Mouse (Mus musculus) midbrain, embryonic 16.5 days (tissue): ENCODE results near the gene Kcnk3. TPM values are rescaled to one million over a fixed set of nuclear protein-coding genes. Genes with fewer than 3 reads are reported as not detected.

Experiments used
- ATAC-seq: fragments of 200-750 bp; cut with Nextera tagmentation; 2 replicates; pipeline ENCODE4 v1.8.0; 2017; ENCODE audit warnings: moderate TSS enrichment
- H3K27ac ChIP-seq: fragments of 300-500 bp; sonication (generic); 2 replicates; pipeline ENCODE4 v1.5.1; 2014; ENCODE audit warnings: mild to moderate bottlenecking, low read length, mixed read lengths
- H3K27me3 ChIP-seq: fragments of 300-500 bp; sonication (generic); 2 replicates; pipeline ENCODE4 v1.6.1; 2014; ENCODE audit warnings: low read depth, low read length, mixed read lengths; ENCODE audit not compliant: control insufficient read depth, insufficient read depth
- H3K36me3 ChIP-seq: fragments of 300-500 bp; sonication (generic); 2 replicates; pipeline ENCODE4 v1.6.1; 2014; ENCODE audit warnings: mild to moderate bottlenecking, low read length, moderate library complexity, mixed read lengths; ENCODE audit not compliant: control insufficient read depth, insufficient read depth
- H3K4me1 ChIP-seq: fragments of 300-500 bp; sonication (generic); 2 replicates; pipeline ENCODE4 v1.6.1; 2014; ENCODE audit warnings: mild to moderate bottlenecking, low read length, mixed read lengths; ENCODE audit not compliant: control insufficient read depth, insufficient read depth
- H3K4me2 ChIP-seq: fragments of 300-500 bp; sonication (generic); 2 replicates; pipeline ENCODE4 v1.6.1; 2014; ENCODE audit warnings: mild to moderate bottlenecking, low read length, mixed read lengths
- H3K4me3 ChIP-seq: fragments of 300-500 bp; sonication (generic); 2 replicates; pipeline ENCODE4 v1.5.1; 2014; ENCODE audit warnings: low read depth, mild to moderate bottlenecking, low read length, moderate library complexity, mixed read lengths
- H3K9ac ChIP-seq: fragments of 300-500 bp; sonication (generic); 2 replicates; pipeline ENCODE4 v1.6.1; 2014; ENCODE audit warnings: low read depth, low read length, mixed read lengths
- H3K9me3 ChIP-seq: fragments of 300-500 bp; sonication (generic); replicated peaks from 2 replicates; pipeline ENCODE4 v1.6.1; 2014; ENCODE audit warnings: mild to moderate bottlenecking, low read length, mixed read lengths; ENCODE audit not compliant: control insufficient read depth, poor library complexity, severe bottlenecking
- WGBS: fragments of 180-500 bp; shearing (Covaris S2); extraction: QIAGEN DNeasy Blood & Tissue Kit; methylation state at CpG from one replicate; pipeline ENCODE4 v1.1.7; 2014; 5-methylcytosine and 5-hydroxymethylcytosine counted together
- polyA plus RNA-seq: library from polyadenylated mRNA; unstranded; fragments of >200 nt; fragmentation: Nextera tagmentation; extraction: Ambion mirVana; gene quantifications from 2 replicates; pipeline ENCODE4 v1.2.1, GENCODE M21; 2015

Kcnk3 gene
- polyA plus RNA-seq, 1 experiment from 2014 or later = 6.6 TPM

- ATAC-seq = no peak
- H3K9ac ChIP-seq = no peak overlapping the region
- H3K4me1 ChIP-seq = no peaks in the 10 kb centered on the region; the same call in 1 of the 2 replicates
- H3K27me3 ChIP-seq = 0 out of 2 replicates have a peak, but pooled peaks cover 2% of the 10 kb centered on the region
- no peaks in the 10 kb centered on the region for H3K36me3 ChIP-seq
- H3K27ac ChIP-seq = no peak overlapping the region
- no peak overlapping the region for H3K4me3 ChIP-seq
- WGBS = 86% methylated on average over 3 of the region's 3 CpGs
- H3K4me2 ChIP-seq = no peak overlapping the region
- no peaks in the 10 kb centered on the region for H3K9me3 ChIP-seq
Measured at GRCm38 (mm10) chr5:30556284-30556683, 31.7 kb upstream of the Kcnk3 start.

GRCm38 (mm10) chr5:30559421-30559820, 28.5 kb upstream of the Kcnk3 start:
- Histone ChIP-seq H3K4me1 (no peaks in the 10 kb centered on the region; the same call in 1 of the 2 replicates), H3K9ac (no peak overlapping the region), H3K9me3 (no peaks in the 10 kb centered on the region), H3K36me3 (no peaks in the 10 kb centered on the region), H3K27me3 (0 out of 2 replicates have a peak, but pooled peaks cover 2% of the 10 kb centered on the region), H3K27ac (no peak overlapping the region), H3K4me2 (no peak overlapping the region), H3K4me3 (no peak overlapping the region)
- no peak for ATAC-seq
- WGBS = 80% methylated on average over 3 of the region's 3 CpGs

- no peaks in the 10 kb centered on the region; the same call in 1 of the 2 replicates for H3K4me1 ChIP-seq
- 39% methylated on average over 3 of the region's 3 CpGs for WGBS
Measured at GRCm38 (mm10) chr5:30559986-30560493, 27.9 kb upstream of the Kcnk3 start.

GRCm38 (mm10) chr5:30568479-30568878, 19.5 kb upstream of the Kcnk3 start:
- WGBS = 100% methylated on average over 1 of the region's 1 CpGs
- ATAC-seq = no peak
- Histone ChIP-seq H3K27ac (no peak overlapping the region), H3K27me3 (no peaks in the 10 kb centered on the region), H3K9me3 (no peaks in the 10 kb centered on the region), H3K4me1 (no peaks in the 10 kb centered on the region), H3K4me3 (no peak overlapping the region), H3K9ac (no peak overlapping the region), H3K36me3 (no peaks in the 10 kb centered on the region), H3K4me2 (no peak overlapping the region)

More at GRCm38 (mm10) chr5:30559986-30560493, 27.9 kb upstream of the Kcnk3 start:
- no peaks in the 10 kb centered on the region for H3K9me3 ChIP-seq
- ATAC-seq = no peak
- H3K27me3 ChIP-seq = 0 out of 2 replicates have a peak, but pooled peaks cover 2% of the 10 kb centered on the region
- H3K4me3 ChIP-seq = no peak overlapping the region
- H3K27ac ChIP-seq = no peak overlapping the region
- no peak overlapping the region for H3K4me2 ChIP-seq
- H3K36me3 ChIP-seq = no peaks in the 10 kb centered on the region
- H3K9ac ChIP-seq = no peak overlapping the region

GRCm38 (mm10) chr5:30571820-30572219, 16.1 kb upstream of the Kcnk3 start:
- H3K36me3 ChIP-seq = no peaks in the 10 kb centered on the region
- no peak overlapping the region for H3K4me3 ChIP-seq
- H3K27me3 ChIP-seq = no peaks in the 10 kb centered on the region
- H3K9ac ChIP-seq = no peak overlapping the region
- H3K4me1 ChIP-seq = no peaks in the 10 kb centered on the region
- H3K4me2 ChIP-seq = no peak overlapping the region
- no peaks in the 10 kb centered on the region for H3K9me3 ChIP-seq
- ATAC-seq = no peak
- H3K27ac ChIP-seq = no peak overlapping the region
- WGBS = 83% methylated on average over 5 of the region's 5 CpGs

- Histone ChIP-seq H3K9ac (no peak overlapping the region), H3K27me3 (no peaks in the 10 kb centered on the region), H3K36me3 (no peaks in the 10 kb centered on the region), H3K27ac (no peak overlapping the region), H3K4me1 (no peaks in the 10 kb centered on the region), H3K4me3 (no peak overlapping the region), H3K9me3 (no peaks in the 10 kb centered on the region), H3K4me2 (no peak overlapping the region)
- WGBS = 92% methylated on average over 8 of the region's 8 CpGs
- ATAC-seq = no peak
Measured at GRCm38 (mm10) chr5:30574367-30574766, 13.6 kb upstream of the Kcnk3 start.

- Histone ChIP-seq H3K4me3 (no peak overlapping the region), H3K4me2 (no peak overlapping the region), H3K4me1 (no peaks in the 10 kb centered on the region), H3K27me3 (no peaks in the 10 kb centered on the region), H3K27ac (no peak overlapping the region), H3K9me3 (no peaks in the 10 kb centered on the region), H3K36me3 (no peaks in the 10 kb centered on the region), H3K9ac (no peak overlapping the region)
- ATAC-seq = no peak
- 84% methylated on average over 7 of the region's 7 CpGs for WGBS
Measured at GRCm38 (mm10) chr5:30576233-30576632, 11.7 kb upstream of the Kcnk3 start.

GRCm38 (mm10) chr5:30577251-30577650, 10.7 kb upstream of the Kcnk3 start:
- Histone ChIP-seq H3K4me1 (no peaks in the 10 kb centered on the region), H3K9me3 (no peaks in the 10 kb centered on the region), H3K4me2 (no peak overlapping the region), H3K36me3 (no peaks in the 10 kb centered on the region), H3K27me3 (no peaks in the 10 kb centered on the region), H3K9ac (no peak overlapping the region), H3K4me3 (no peak overlapping the region), H3K27ac (no peak overlapping the region)
- no peak for ATAC-seq
- 70% methylated on average over 9 of the region's 9 CpGs for WGBS

GRCm38 (mm10) chr5:30577654-30578310, 10.2 kb upstream of the Kcnk3 start:
- no peak overlapping the region for H3K4me3 ChIP-seq
- no peaks in the 10 kb centered on the region for H3K9me3 ChIP-seq
- H3K27me3 ChIP-seq = no peaks in the 10 kb centered on the region
- H3K4me2 ChIP-seq = no peak overlapping the region
- no peak for ATAC-seq
- H3K27ac ChIP-seq = no peak overlapping the region
- H3K4me1 ChIP-seq = no peaks in the 10 kb centered on the region
- H3K9ac ChIP-seq = no peak overlapping the region
- no peaks in the 10 kb centered on the region for H3K36me3 ChIP-seq
- 80% methylated on average over 12 of the region's 12 CpGs for WGBS
